Mouse (Mus musculus): ENCODE results near the gene Spaca4.

Gene Spaca4

GRCm38 (mm10) chr7:45725713-45726112, at the start of gene Spaca4:
Gene Spaca4 (minus strand): TSS chr7:45725813.
- DNase-seq: no peak

GRCm38 (mm10) chr7:45775237-45775636, 49.6 kb upstream of the Spaca4 start:
- DNase-seq: no peak

DNA sequence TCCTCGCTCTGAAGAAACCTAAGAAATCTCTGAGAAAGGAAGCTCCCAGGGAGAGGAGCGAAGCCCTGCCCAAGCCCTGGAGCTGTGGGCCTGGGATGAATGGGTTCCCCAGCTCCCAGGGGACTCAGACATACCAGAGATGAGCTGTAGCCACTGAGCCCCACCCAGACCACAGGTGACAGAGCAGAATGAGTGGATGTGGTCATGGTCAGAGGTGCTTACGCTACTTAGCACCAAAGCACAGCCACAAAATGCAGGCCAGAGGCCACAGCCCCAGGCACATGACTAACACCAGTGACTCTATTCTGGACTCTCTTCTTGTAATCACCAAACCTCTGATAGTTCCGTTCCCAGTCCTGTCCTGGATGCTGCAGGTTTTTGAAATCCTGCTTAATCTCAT, 45.5 kb upstream of the Spaca4 start:
- DNase-seq: no peak

GRCm38 (mm10) chr7:45770427-45771082, 44.9 kb upstream of the Spaca4 start:
- no peak for DNase-seq

DNA sequence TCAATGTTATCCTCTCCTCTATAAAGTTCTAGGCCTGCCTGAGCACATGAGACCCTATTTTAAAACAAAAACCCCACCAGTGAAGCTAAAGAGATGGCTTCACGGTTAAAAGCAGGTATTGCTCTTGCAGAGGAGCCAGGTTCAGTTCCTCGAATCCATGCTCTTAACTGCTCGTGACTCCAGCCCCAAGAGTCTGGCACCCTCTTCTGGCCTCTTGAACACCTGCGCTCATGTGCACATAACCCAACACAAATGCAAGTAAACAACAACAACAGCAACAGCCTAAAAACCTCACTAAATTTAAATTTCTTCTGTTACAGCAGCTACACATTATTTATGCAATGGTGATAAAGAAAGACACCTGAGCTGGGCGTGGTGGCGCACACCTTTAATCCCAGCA, 41.9 kb upstream of the Spaca4 start:
- no peak for DNase-seq

DNA sequence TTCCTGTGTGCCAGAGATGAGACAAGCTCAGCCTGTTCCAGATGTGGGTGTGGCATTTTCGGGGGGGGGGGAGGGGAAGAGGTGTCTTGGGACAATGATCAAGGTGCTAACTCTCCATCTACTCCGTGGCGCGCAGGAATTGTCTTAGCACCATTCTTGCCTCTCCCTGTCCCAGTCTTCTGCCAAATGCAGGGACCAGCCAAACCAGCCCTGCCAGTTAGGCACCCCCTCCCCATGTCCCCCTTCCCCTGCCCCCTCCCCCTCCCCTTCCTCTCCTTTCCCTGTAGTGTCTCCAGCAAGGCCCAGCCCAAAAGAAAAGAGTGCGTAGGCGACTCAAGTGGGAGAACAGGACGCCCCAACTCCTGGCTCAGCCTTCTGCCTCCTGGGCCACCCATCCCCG, 41.2 kb upstream of the Spaca4 start:
- no peak for DNase-seq

DNA sequence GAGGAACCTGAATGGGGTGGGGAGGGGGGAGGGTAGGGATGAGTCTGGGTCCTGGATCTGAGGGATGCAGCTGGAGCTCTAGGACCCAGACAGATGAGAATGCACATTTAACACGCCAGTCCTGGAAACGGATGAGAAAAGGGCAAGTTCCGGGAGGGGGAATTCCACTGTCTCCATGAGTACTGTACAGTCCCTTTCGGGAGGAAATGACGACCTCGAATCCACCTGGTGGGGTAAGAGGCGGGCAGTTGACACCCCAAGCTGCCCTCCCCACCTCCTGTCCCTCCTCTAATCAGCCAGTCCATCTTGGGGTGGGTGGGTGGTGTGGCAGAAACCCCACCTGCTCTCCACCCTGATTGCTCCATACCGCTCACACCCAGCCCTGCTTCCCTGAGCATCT, 40.4 kb upstream of the Spaca4 start:
- DNase-seq: no peak

- no peak for DNase-seq
Observed at GRCm38 (mm10) chr7:45760151-45760550, 34.5 kb upstream of the Spaca4 start.

GRCm38 (mm10) chr7:45759400-45759799, 33.8 kb upstream of the Spaca4 start:
- DNase-seq: peak; percentile 23

- DNase-seq: no peak
Observed at GRCm38 (mm10) chr7:45755703-45756102, 30.1 kb upstream of the Spaca4 start.

DNA sequence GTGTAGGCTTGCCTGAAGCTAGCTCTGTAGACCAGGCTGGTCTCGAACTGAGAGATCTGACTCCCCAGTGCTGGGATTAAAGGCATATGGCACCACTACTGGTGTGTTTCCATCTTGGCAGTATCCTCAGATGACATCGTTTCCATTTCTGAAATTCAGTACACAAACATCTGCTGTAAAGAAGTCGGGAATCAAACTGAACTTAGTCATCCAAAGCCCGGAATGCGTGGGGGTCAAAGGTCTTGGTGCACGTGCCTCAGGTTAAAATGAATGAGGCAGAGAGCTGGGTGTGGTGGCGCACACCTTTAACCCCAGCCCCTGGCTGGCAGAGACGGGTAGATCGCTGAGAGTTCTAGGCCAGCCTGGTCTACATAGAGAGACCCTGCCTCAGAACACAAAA, 24.5 kb upstream of the Spaca4 start:
- DNase-seq: no peak

- no peak for DNase-seq
Observed at GRCm38 (mm10) chr7:45749401-45749800, 23.8 kb upstream of the Spaca4 start.

DNA sequence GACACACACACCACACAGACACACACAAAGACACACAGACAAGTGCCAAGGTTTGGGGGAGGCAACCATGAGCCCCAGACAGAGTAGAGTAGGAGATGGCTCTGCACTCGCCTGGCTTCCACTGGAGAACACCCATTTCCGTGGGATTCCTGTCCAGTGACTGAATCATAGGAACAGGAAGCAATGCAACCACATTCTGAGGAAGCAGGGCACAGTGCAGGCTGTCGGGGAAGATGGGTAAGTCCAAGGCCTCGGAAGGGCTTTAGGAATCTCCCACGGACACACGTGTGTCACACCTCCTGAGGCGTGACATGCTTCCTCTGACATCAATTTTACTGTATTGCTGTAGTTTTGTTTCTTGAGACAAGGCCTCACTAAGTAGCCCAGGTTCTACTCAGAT, 22.5 kb upstream of the Spaca4 start:
- no peak for DNase-seq

DNA sequence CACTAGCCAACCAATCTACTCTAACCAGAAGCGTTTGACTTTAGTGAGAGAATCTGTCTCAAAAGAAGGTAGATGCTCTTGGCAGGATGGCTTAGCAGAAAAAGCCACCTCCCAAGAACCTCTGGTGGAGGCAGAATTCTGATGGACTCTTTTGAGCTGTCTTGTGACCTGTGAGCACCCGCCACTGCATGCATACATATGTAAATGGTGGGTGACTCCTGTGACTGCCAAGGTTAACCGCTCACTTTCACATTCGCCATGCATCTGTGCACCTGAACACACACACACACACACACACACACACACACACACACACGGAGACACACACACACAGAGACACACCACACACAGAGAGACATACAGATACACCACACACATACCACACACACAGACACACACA, 21.8 kb upstream of the Spaca4 start:
- DNase-seq: no peak

- DNase-seq: no peak
Observed at GRCm38 (mm10) chr7:45746518-45746917, 20.9 kb upstream of the Spaca4 start.

- peak; percentile 64 for DNase-seq
Observed at GRCm38 (mm10) chr7:45744387-45744786, 18.8 kb upstream of the Spaca4 start.

GRCm38 (mm10) chr7:45742338-45742737, 16.7 kb upstream of the Spaca4 start:
- DNase-seq: no peak

DNA sequence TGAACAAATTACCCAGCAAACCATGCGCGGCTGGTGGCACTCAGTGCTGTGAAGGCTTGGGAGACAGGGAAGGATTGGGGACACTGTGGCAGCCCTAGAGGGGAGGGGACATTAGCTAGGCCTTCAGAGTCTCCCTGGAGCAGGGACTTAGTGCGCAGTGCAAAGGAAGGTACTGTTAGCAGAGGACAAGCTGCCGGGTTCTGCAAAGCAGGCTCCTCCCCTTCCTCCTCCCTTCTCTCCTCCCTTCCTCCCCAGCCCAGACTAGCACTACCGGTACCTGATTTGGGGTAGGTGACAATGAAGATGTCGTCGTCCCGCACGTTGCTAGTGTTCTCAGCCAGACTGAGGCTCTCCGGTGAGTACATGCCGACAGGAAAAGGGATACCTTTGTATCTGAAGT, 16.2 kb upstream of the Spaca4 start:
- DNase-seq: no peak

GRCm38 (mm10) chr7:45741308-45741707, 15.7 kb upstream of the Spaca4 start:
- no peak for DNase-seq

DNA sequence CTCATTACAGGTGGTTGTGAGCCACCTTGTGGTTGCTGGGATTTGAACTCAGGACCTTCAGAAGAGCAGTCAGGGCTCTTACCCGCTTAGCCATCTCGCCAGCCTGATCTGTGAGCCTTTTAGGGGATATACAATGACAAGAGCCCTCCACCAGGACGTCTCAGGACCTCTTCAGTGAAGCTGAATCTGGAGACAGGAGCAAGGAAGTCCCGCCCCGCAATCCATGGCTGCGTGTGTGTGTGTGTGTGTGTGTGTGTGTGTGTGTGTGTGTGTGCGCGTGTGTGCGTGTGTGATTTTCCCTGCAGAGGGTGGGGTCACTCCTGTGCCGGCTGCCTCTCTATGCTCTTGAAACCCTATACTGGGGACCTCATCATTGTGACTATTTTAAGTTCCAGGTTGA, 14.2 kb upstream of the Spaca4 start:
- no peak for DNase-seq

DNA sequence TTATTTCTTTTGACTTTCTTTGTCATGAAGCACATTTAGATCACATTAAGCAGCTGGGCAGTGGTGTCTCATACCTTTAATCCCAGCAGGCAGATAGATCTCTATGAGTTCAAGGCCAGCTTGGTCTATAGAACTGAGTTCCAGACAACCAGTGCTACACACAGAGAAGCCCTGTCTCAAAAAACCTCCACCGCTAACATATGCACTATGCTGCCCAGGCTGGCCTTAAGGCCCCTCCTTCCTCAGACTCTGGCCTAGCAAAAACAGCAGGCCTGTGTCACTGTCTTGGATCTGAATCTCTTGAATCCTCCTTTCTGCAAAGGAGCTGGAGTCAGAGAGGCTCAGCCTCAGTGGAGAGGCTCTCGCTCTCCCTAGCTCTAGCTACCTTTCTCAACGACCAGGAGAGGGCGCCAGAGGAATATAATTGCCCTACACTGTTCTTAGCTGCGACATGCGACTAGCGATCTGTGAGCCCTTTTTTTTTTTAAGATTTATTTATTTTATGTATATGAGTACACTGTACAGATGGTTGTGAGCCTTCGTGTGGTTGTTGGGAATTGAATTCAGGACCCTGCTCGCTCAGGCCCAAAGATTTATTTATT, 13.7 kb upstream of the Spaca4 start:
- peak; percentile 80 for DNase-seq

DNA sequence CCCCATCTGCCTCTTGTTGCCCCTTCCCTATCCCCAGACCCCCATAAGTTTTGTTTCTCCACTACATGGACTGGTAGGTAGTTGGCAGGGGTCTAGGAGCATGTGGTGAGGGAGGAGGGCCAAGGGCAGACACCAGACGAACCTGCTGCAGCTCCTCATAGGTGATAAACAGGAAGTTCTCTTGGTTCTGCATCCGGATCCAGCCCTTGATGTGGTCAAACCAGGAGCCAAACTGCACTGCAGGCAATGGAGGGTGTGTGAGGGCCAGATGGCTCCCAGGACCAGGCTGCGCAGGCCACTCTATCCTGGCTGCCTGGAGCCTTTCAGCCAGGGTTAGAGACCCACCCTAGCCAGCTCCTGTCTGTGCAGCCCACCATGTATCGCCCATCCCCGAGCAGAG, 7.9 kb upstream of the Spaca4 start:
- no peak for DNase-seq

- DNase-seq: peak; percentile 73
Observed at GRCm38 (mm10) chr7:45730727-45731431, 5.3 kb upstream of the Spaca4 start.

DNA sequence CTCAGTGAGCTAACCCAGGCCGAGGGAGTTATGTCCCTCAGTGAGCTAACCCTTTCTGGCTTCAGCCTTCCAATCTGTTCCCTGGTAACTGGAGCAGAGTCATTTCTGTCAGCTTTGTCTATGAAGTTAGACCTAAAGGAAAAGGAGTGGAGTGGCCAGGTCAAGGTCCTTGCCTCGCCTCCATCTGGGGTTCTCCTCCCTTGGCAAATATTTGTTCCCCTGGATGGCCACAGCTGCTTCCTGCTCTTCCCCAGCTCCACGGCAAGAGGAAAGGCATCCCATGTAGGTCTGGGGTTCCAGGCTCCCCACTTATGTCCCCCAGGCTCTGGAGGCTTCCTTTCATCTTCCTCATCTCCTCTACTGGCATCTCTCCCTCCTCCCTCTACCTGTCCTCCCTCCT, 2.0 kb upstream of the Spaca4 start:
- DNase-seq: no peak
